Mouse (Mus musculus): ENCODE results near the gene Olfr583.

Olfr583 gene

DNA sequence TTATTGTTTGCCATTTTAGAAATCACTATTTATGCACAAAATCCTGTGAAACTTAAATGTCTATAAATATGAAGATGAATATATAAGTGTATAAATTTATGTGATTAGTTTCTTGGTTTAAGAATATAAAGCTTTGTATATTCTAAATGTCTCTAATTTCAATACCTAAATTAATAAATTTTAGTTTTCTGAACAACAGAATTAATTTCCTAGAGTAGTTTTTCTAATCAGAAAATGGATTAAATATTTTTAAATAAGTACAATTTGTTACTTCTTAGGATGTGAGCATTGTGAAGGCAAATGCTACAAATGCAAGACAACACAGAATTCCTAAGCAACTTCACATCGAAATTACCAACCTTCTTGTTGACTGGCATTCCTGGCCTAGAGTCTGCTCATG lies at the start of gene Olfr583:
Olfr583 (plus strand) TSS at position 301 of the 400 bp plus-strand sequence.
- no peak for DNase-seq (ENCODE audit: low read depth in 2 of 2, low spot score in 2 of 2)

DNA sequence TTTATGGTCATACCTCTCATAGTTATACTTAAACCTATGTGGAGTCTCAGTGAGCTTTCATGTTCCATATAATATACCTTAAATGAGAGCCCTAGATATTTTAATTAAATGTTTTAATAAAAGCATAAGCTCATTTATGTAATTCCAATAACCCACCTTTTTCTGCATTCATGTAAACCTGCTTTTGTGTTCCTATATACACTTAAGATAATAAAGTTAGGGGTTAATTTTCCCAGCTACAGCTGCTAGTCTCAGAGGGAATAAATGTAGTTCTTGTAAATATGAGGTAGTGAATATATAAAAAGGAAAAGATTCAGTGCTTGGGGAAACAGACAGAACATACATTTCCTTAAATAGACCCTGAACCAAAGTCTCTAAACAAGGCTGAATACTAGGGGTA lies 13.4 kb upstream of the Olfr583 start, which contains the start of gene Olfr582:
Olfr582 (plus strand) TSS at position 301 of the 400 bp plus-strand sequence.
- no peak for DNase-seq (ENCODE audit: low read depth in 2 of 2, low spot score in 2 of 2)

DNA sequence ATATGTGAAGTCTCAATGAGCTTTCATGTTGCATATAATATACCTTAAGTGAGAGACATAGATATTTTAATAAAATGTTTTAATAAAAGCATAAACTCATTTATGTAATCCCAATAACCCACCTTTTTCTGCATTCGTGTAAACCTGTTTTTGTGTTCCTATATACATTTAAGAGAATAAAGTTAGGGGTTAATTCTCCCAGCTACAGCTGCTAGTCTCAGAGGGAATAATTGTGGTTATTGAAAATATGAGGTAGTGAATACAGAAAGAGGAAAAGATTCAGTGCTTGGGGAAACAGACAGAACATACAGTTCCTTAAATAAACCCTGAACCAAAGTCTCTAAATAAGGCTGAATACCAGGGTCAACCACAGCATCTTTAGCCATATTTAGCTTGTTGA lies 30.5 kb downstream of the Olfr583 start, which contains the start of gene Olfr584:
Olfr584 (plus strand) TSS at position 301 of the 400 bp plus-strand sequence.
- DNase-seq (ENCODE audit: low read depth in 2 of 2, low spot score in 2 of 2): no peak

DNA sequence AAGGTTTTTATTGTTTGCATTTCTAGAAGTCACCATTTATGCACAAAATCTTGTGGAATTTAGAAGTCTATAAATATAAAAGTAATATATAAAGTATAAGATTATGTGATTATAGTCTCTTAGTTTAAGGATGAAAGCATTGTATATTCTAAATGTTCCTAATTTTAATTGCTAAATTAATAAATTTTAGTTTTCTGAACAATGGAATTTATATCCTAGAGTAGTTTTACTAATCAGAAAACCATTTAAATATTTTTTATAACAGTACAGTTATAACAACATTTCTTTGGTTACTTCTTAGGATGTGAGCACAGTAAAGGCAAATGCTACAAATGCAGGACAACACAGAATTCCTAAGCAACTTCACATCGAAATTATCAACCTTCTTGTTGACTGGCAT lies 46.3 kb downstream of the Olfr583 start, which contains the start of gene Olfr585:
Olfr585 (plus strand) TSS at position 301 of the 400 bp plus-strand sequence.
- DNase-seq (ENCODE audit: low read depth in 2 of 2, low spot score in 2 of 2): no peak

All from CD8-positive naive resting alpha-beta T cell, adult 2 months (primary cell).